Mouse (Mus musculus): Measurements from ENCODE around the gene Lipe. TPM values are rescaled to one million over a fixed set of nuclear protein-coding genes. Genes with fewer than 3 reads are reported as not detected.
A peak's percentile ranks its signal among the peaks of the same experiment; 100 is the strongest.

The Lipe gene
- total and polyA plus RNA-seq, 2 experiments, result 8.7 to 9.8 TPM

GRCm38 (mm10) chr7:25363151-25363550 lies 35.4 kb downstream of the Lipe start:
- H3K4me1 ChIP-seq (ENCODE audit: control insufficient read depth, insufficient read depth, low read length), result no peaks in the 10 kb centered on the region
- H3K79me2 ChIP-seq (ENCODE audit: control insufficient read depth, insufficient read depth, low read length), result no peaks in the 10 kb centered on the region
- no peak for DNase-seq (ENCODE audit: extremely low read depth, low read depth, low spot score)
- no peak overlapping the region for H3K27ac ChIP-seq (replicated peaks; ENCODE audit: insufficient read depth, low read depth, low read length)
- no peaks in the 10 kb centered on the region for H3K36me3 ChIP-seq (ENCODE audit: control insufficient read depth, insufficient read depth, low read length)
- H3K9ac ChIP-seq (ENCODE audit: low read depth, low read length), result no peak overlapping the region
- 86% methylated on average over 19 of the region's 19 CpGs for whole genome bisulfite sequencing
- H3K27me3 ChIP-seq (ENCODE audit: control insufficient read depth, insufficient read depth, low read length), result peaks cover 4% of the 10 kb centered on the region
- TF ChIP-seq POLR2A (IDR thresholded peaks at IDR 0.05; ENCODE audit: extremely low read depth, insufficient read depth, low read length) (no peak), CTCF (IDR thresholded peaks at IDR 0.05; ENCODE audit: low read depth, low read length) (peak; percentile 43; the same call in 1 of the 2 replicates)
- H3K4me3 ChIP-seq (ENCODE audit: insufficient read depth, low read depth, low read length), result no peak overlapping the region

DNA sequence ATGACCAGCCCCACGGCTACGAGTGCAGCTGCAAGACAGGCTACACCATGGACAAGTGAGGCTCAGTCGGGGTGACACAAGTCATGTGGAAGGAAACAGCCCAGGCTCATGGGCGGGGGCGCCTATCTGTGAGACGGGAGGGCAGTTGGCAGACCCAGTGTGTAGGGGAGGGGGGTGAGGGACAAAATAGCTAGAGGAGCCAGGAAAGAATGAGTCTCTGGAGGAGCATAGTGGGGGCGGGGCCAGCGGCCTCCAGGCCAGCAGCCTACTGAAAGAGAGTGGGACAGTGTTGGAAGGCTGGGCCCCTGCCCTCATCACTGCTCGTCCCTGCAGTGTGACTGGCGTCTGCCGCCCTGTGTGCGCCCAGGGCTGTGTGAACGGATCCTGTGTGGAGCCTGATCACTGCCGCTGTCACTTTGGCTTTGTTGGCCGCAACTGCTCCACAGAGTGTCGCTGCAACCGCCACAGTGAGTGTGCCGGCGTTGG lies 39.7 kb downstream of the Lipe start:
- no peak overlapping the region for H3K4me3 ChIP-seq (ENCODE audit: insufficient read depth, low read depth, low read length)
- DNase-seq (ENCODE audit: extremely low read depth, low read depth, low spot score), result no peak
- 87% methylated on average over 18 of the region's 19 CpGs for WGBS
- H3K9ac ChIP-seq (ENCODE audit: low read depth, low read length), result no peak overlapping the region
- no peaks in the 10 kb centered on the region for H3K36me3 ChIP-seq (ENCODE audit: control insufficient read depth, insufficient read depth, low read length)
- no peaks in the 10 kb centered on the region for H3K27me3 ChIP-seq (ENCODE audit: control insufficient read depth, insufficient read depth, low read length)
- no peaks in the 10 kb centered on the region for H3K4me1 ChIP-seq (ENCODE audit: control insufficient read depth, insufficient read depth, low read length)
- no peaks in the 10 kb centered on the region for H3K79me2 ChIP-seq (ENCODE audit: control insufficient read depth, insufficient read depth, low read length)
- TF ChIP-seq CTCF (IDR thresholded peaks at IDR 0.05; ENCODE audit: low read depth, low read length), result no peak
- no peak overlapping the region for H3K27ac ChIP-seq (replicated peaks; ENCODE audit: insufficient read depth, low read depth, low read length)

DNA sequence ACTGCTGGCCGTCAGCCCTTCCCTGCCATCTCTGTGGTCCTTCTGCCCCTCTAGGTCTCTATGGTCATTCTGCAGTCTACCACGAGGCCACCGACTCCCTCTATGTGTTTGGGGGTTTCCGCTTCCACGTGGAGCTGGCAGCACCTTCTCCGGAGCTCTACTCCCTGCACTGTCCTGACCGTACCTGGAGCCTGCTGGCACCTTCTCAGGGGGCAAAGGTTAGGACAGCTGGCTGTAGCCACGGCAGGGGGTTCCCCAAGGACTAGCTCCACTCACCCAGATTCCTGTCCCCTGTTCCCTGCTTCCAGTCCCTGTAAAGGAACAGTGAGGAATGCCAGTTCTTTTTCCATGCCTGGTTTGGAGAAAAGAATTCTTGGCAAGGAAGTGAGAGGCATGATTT lies 49.6 kb downstream of the Lipe start:
- no peaks in the 10 kb centered on the region for H3K4me1 ChIP-seq (ENCODE audit: control insufficient read depth, insufficient read depth, low read length)
- 0 out of 2 replicates have a peak, but pooled peaks cover 2% of the 10 kb centered on the region for H3K36me3 ChIP-seq (ENCODE audit: control insufficient read depth, insufficient read depth, low read length)
- no peaks in the 10 kb centered on the region for H3K79me2 ChIP-seq (ENCODE audit: control insufficient read depth, insufficient read depth, low read length)
- no peak overlapping the region for H3K27ac ChIP-seq (replicated peaks; ENCODE audit: insufficient read depth, low read depth, low read length)
- no peak overlapping the region for H3K4me3 ChIP-seq (ENCODE audit: insufficient read depth, low read depth, low read length)
- no peak for DNase-seq (ENCODE audit: extremely low read depth, low read depth, low spot score)
- no peak overlapping the region for H3K9ac ChIP-seq (ENCODE audit: low read depth, low read length)
- TF ChIP-seq CTCF (IDR thresholded peaks at IDR 0.05; ENCODE audit: low read depth, low read length) (no peak), POLR2A (IDR thresholded peaks at IDR 0.05; ENCODE audit: extremely low read depth, insufficient read depth, low read length) (no peak)
- WGBS, result 49% methylated on average over 8 of the region's 8 CpGs
- no peaks in the 10 kb centered on the region for H3K27me3 ChIP-seq (ENCODE audit: control insufficient read depth, insufficient read depth, low read length)

- H3K4me1 ChIP-seq (ENCODE audit: control insufficient read depth, insufficient read depth, low read length), result no peaks in the 10 kb centered on the region
- H3K36me3 ChIP-seq (ENCODE audit: control insufficient read depth, insufficient read depth, low read length), result no peaks in the 10 kb centered on the region; the same call in 1 of the 2 replicates
- no peaks in the 10 kb centered on the region for H3K27me3 ChIP-seq (ENCODE audit: control insufficient read depth, insufficient read depth, low read length)
- TF ChIP-seq CTCF (IDR thresholded peaks at IDR 0.05; ENCODE audit: low read depth, low read length), result no peak
- no peak for TF ChIP-seq POLR2A (IDR thresholded peaks at IDR 0.05; ENCODE audit: extremely low read depth, insufficient read depth, low read length)
- H3K27ac ChIP-seq (replicated peaks; ENCODE audit: insufficient read depth, low read depth, low read length), result no peak overlapping the region
- DNase-seq (ENCODE audit: extremely low read depth, low read depth, low spot score), result no peak
- no peak overlapping the region for H3K9ac ChIP-seq (ENCODE audit: low read depth, low read length)
- H3K4me3 ChIP-seq (ENCODE audit: insufficient read depth, low read depth, low read length), result no peak overlapping the region
- 88% methylated on average over 20 of the region's 20 CpGs for WGBS
- no peaks in the 10 kb centered on the region for H3K79me2 ChIP-seq (ENCODE audit: control insufficient read depth, insufficient read depth, low read length)
Observed at GRCm38 (mm10) chr7:25341000-25341784, 57.3 kb downstream of the Lipe start.

GRCm38 (mm10) chr7:25339329-25339728 lies 59.2 kb downstream of the Lipe start:
- DNase-seq (ENCODE audit: extremely low read depth, low read depth, low spot score), result no peak
- 92% methylated on average over 9 of the region's 9 CpGs for WGBS
- TF ChIP-seq POLR2A (IDR thresholded peaks at IDR 0.05; ENCODE audit: extremely low read depth, insufficient read depth, low read length), result no peak
- no peak for TF ChIP-seq CTCF (IDR thresholded peaks at IDR 0.05; ENCODE audit: low read depth, low read length)

GRCm38 (mm10) chr7:25334472-25334871 lies 64.0 kb downstream of the Lipe start:
- H3K79me2 ChIP-seq (ENCODE audit: control insufficient read depth, insufficient read depth, low read length), result no peaks in the 10 kb centered on the region
- 90% methylated on average over 12 of the region's 12 CpGs for WGBS
- no peaks in the 10 kb centered on the region for H3K27me3 ChIP-seq (ENCODE audit: control insufficient read depth, insufficient read depth, low read length)
- no peak overlapping the region for H3K4me3 ChIP-seq (ENCODE audit: insufficient read depth, low read depth, low read length)
- no peak overlapping the region for H3K27ac ChIP-seq (replicated peaks; ENCODE audit: insufficient read depth, low read depth, low read length)
- H3K4me1 ChIP-seq (ENCODE audit: control insufficient read depth, insufficient read depth, low read length), result no peaks in the 10 kb centered on the region
- no peak for DNase-seq (ENCODE audit: extremely low read depth, low read depth, low spot score)
- H3K36me3 ChIP-seq (ENCODE audit: control insufficient read depth, insufficient read depth, low read length), result no peaks in the 10 kb centered on the region
- TF ChIP-seq POLR2A (IDR thresholded peaks at IDR 0.05; ENCODE audit: extremely low read depth, insufficient read depth, low read length) (no peak), CTCF (IDR thresholded peaks at IDR 0.05; ENCODE audit: low read depth, low read length) (no peak)
- no peak overlapping the region for H3K9ac ChIP-seq (ENCODE audit: low read depth, low read length)

More at GRCm38 (mm10) chr7:25339329-25339728, 59.2 kb downstream of the Lipe start:
- H3K9ac ChIP-seq (ENCODE audit: low read depth, low read length), result no peak overlapping the region
- H3K4me1 ChIP-seq (ENCODE audit: control insufficient read depth, insufficient read depth, low read length), result no peaks in the 10 kb centered on the region
- no peak overlapping the region for H3K4me3 ChIP-seq (ENCODE audit: insufficient read depth, low read depth, low read length)
- H3K27me3 ChIP-seq (ENCODE audit: control insufficient read depth, insufficient read depth, low read length), result no peaks in the 10 kb centered on the region
- H3K36me3 ChIP-seq (ENCODE audit: control insufficient read depth, insufficient read depth, low read length), result no peaks in the 10 kb centered on the region; the same call in 1 of the 2 replicates
- H3K27ac ChIP-seq (replicated peaks; ENCODE audit: insufficient read depth, low read depth, low read length), result no peak overlapping the region
- no peaks in the 10 kb centered on the region for H3K79me2 ChIP-seq (ENCODE audit: control insufficient read depth, insufficient read depth, low read length)
